Mouse (Mus musculus): Measurements from ENCODE around the gene Cox6b2.

DNA sequence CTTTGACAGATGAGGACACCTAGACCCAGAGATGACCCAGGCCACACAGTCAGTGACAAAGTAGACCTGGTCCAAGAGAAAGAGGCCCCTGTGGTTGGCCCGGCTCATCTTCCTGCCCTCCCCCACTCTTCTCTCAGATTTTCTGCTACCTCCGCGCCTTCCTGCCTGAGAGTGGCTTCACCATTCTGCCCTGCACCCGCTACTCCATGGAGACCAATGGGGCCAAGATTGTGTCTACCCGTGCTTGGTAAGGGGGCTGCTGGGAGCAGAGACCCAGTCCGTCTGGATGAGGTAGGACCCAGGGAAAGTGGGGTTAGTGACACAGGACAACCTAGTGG lies 10.4 kb downstream of the Cox6b2 start:
- TF ChIP-seq CTCF (IDR thresholded peaks at IDR 0.05; ENCODE audit: low read depth) (no peak), EP300 (IDR thresholded peaks at IDR 0.05; ENCODE audit: low read depth) (no peak)

All from liver, postnatal 0 days (tissue).